Mouse (Mus musculus): ENCODE data around the gene Ciao2a.

DNA sequence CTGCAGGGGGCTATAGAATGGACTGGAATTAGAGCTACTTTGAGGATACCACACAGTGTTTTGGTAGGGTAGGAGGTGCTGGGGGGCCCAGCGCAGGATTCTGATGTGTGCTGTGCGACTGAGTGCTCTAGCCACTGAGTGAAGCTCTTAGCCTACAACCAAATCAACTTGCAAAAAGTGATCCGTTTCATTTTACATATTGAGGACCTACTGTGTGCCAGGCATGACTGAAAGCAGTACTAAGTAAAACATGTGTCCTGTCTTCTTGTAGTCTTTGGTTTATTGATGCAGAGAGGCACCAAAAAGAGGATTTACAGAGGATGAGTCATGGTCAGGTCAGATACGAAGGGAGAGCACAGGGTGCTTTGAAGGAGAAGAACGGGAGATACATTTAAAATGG lies 40.8 kb downstream of the Ciao2a start:
- no peak for TF ChIP-seq POLR2A (IDR thresholded peaks at IDR 0.05; ENCODE audit: insufficient read depth, low read length)
- TF ChIP-seq CTCF (IDR thresholded peaks at IDR 0.05; ENCODE audit: low read depth, low read length): no peak
- no peak for TF ChIP-seq EP300 (IDR thresholded peaks at IDR 0.05; ENCODE audit: insufficient read depth, low read depth, low read length)

Data from ES-Bruce4 (cell line).